Mouse (Mus musculus): ENCODE data around the gene Gm17334. TPM values are rescaled to one million over a fixed set of nuclear protein-coding genes. Genes with fewer than 3 reads are reported as not detected.

Gm17334 gene
- polyA plus RNA-seq (2012; rRNA removed), result 0.28 and 0.71 TPM in 2 replicates

- DNase-seq (ENCODE audit: low read depth), result no peak
These were observed at the start of gene Gm17334 for GRCm38 (mm10) chr11:53773087-53773486. Gene Gm17334 (minus strand): TSS chr11:53773187.

- no peak for DNase-seq (ENCODE audit: low read depth)
These were observed 49.0 kb upstream of the Gm17334 start for GRCm38 (mm10) chr11:53821945-53822338.

DNA sequence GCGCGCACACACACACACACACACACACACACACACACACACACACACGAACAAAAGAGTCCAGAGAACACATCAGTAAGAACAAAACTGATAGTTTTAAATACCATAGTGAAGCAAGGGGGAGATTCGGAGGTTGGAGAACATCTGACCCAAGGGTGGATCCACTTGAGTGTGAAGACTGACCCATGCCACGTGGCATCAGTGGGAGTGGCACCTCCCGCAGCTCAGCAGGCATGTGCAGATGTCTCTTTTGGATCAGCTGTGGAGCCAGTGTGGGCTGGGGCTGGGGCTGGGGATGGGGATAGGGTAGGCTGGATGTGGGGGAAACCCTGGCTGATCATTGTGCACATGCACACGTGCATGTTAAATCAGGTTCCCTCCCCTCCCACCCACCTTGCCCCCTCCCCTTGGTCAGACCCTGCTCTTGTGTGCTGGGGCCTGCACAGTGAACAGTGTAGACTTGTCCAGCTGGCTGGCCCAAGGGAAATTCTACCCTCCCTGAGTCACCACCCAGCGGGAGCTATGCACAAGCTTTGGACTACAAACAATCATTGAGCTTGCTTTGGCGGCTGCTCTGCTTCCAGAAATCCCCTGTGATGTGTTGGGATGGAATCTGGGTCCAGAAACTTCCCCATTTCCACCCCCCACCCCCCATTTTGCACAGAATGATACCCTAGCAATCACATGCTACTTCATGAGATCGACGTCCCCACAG is 48.4 kb upstream of the Gm17334 start:
- DNase-seq (ENCODE audit: low read depth), result no peak

DNA sequence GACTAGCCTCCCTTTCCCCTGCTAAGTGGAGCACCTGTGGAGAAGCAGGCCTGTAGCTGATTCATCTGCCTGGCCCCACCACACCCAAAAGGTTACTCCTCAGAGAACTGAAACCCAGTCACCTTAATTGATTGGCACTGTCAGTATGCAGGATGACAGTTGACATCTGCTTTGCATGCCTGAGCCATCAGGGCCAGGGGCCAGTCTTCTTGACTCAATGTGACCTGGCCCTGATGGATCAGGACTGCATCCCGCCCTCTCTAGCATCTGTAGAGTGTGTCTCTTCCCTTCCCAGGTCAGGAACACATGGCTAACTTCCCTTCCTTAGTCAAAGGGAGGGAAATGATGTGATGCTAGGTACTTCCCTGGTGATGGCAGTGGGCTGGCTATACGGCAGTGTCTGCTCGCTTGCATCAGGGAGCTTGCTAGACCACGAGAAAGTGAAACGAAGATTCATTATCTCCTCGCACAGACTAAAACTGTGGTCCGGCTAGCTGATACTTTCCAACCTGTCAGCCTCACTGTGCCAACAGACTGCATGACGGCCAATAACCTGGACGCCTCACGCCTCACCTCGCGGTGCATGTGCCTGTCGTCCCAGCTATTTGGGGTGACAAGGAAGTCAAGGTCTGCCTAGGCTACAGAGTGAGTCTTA is 47.7 kb upstream of the Gm17334 start:
- no peak for DNase-seq (ENCODE audit: low read depth)

GRCm38 (mm10) chr11:53819511-53819910 is 46.5 kb upstream of the Gm17334 start:
- DNase-seq (ENCODE audit: low read depth), result no peak

GRCm38 (mm10) chr11:53818794-53819193 is 45.8 kb upstream of the Gm17334 start:
- DNase-seq (ENCODE audit: low read depth), result no peak

DNA sequence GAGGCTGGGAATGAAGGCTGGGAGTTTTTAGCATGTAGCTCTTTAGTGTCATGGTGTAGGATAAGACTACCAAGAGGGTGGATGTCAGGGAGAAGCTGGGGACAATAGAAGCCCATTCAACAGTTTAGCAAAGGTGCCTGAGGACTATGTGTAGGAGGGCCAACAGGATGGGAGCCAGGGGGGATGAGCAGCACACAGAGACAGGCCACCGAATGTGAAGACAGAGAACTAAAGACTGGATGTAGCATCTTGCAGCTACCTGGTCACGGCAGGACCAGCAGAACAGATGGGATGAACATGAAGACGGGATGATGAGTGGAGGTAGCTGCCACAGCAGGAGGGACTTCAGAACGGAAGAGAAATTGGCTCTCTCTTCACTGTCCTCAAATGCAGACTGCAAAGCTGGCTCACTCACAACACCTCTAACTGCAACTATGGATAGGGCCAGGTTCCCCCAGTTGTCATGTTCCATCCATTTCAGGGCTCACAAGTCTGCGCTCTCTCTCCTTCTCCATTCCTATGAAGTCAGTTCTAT is 43.9 kb upstream of the Gm17334 start:
- DNase-seq (ENCODE audit: low read depth), result no peak

- DNase-seq (ENCODE audit: low read depth), result no peak
These were observed 41.8 kb upstream of the Gm17334 start for GRCm38 (mm10) chr11:53814810-53815209.

DNA sequence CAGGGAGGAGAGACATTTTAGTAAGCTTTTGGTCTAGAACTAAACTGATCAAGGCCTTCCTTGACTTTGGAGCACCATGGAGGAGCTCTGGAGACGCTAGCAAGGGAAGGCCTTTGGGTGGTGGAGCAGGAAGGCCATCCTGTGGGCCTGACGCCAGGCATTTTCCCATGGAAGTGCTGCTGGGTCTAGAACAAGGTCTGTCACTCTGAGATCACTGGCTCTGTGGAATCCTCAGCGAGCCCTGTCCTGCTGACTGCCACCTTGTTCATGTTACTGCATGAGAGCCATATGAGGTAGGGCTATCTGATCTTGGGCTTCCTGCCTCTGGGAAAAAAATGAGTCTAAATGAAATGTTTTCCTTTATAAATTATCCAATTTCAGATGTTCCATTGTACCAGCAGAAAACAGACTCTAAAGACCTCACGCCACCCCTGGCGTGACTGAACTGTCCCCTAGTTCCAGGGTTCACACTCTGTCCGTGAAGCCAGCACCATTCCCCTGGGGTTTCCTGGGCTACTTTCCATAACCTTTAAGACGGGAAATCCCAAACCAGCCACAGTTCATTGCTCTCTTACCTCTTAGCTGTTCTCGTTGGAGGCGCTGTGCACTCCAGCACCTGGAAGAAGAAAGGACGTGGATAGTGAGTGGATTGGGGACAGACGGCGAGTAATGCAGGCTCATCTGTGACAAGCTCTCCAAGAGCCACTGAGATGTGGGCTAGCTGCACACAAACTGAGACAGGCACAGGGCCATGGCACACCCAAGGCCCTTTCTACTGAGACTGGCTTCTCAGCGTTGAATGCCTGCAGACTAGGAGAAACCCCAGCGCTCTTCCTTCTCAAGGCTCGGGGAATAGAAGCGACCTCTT is 40.2 kb upstream of the Gm17334 start:
- no peak for DNase-seq (ENCODE audit: low read depth)

DNA sequence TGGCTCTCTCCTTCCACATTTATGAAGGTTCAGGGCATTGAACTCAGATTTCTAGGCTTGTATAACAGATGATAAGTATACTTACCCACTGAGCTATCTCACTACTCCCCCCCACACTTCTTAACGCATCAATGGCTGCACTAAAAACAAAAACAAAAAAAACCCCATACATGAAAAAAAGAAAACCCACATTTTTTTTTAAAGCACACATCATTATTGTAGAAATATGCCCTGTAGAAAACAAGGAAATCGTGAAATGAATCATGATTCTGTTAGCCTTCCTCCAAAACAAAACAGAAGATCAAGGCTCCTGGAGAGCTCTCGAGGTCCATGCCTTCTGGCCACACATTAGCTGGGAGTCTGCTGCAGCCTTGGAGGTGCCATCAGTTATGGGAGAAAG is 38.3 kb upstream of the Gm17334 start:
- DNase-seq (ENCODE audit: low read depth), result no peak

DNA sequence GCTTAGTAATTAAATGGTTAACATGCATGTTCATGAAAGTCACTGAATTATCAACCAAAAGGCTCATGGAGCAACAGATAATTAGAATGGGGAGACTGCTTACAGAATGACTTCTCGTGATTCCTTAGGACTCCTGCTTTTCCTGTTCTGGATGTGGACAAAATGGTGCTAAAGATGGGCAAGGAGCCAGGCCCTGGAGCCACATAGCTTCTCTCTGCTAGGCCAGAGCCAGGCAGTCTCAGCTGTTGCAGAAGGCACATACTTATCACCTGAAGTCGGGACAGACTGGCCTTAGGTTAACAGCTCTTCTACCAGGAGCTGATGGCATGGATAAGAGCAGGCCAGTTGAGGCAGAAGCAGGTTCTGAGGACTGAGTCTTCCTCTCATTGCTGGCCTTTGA is 37.8 kb upstream of the Gm17334 start:
- no peak for DNase-seq (ENCODE audit: low read depth)

DNA sequence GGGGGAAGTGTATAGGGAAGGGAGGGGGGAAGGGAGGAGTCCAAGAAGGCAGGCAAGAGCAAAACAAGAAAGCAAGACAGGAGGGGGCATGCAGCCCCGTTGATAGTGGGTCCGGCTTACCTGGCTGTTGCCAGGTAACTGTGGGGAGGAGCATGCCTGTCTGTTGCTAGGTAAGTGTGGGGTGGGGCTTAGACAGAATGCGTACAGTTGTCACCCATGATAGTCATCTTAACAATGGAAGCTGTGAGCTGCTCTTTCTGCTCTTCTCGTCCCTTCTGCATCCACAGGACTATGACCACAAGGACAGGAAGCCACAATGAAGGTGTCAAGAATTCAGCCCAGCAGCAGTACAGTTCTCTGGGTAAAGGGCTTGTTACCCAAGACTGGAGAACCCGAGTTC is 37.2 kb upstream of the Gm17334 start:
- DNase-seq (ENCODE audit: low read depth), result no peak

DNA sequence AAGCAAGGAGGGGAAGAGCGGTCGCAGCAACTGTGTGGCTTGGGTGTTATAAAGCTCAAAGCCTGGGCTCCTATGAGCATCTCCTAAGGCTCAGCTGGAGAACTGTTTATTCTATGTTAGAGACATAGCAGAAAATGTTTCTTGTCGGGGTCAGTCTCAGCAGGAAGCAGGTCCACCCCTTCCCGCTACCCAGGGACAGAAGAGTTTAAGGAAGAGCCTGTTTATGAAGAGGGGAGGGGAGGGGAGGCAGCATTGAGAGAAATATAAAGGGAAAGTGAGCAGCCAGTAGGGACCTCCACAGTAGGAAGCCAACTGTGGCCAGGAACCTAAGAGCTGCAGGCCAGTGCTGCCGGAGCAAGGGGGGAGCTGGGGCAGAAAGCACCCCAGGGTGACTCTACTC is 36.4 kb upstream of the Gm17334 start:
- DNase-seq (ENCODE audit: low read depth), result no peak

GRCm38 (mm10) chr11:53805786-53806185 is 32.8 kb upstream of the Gm17334 start:
- no peak for DNase-seq (ENCODE audit: low read depth)

- DNase-seq (ENCODE audit: low read depth), result no peak
These were observed 31.8 kb upstream of the Gm17334 start for GRCm38 (mm10) chr11:53804569-53805344.

GRCm38 (mm10) chr11:53803494-53803893 is 30.5 kb upstream of the Gm17334 start:
- no peak for DNase-seq (ENCODE audit: low read depth)

GRCm38 (mm10) chr11:53803093-53803492 is 30.1 kb upstream of the Gm17334 start:
- no peak for DNase-seq (ENCODE audit: low read depth)

- DNase-seq (ENCODE audit: low read depth), result no peak
These were observed 28.0 kb upstream of the Gm17334 start for GRCm38 (mm10) chr11:53800975-53801374.

GRCm38 (mm10) chr11:53800036-53800435 is 27.0 kb upstream of the Gm17334 start:
- no peak for DNase-seq (ENCODE audit: low read depth)

- no peak for DNase-seq (ENCODE audit: low read depth)
These were observed 25.2 kb upstream of the Gm17334 start for GRCm38 (mm10) chr11:53798041-53798711.

- DNase-seq (ENCODE audit: low read depth), result no peak
These were observed 24.5 kb upstream of the Gm17334 start for GRCm38 (mm10) chr11:53797386-53797920.
